Mouse (Mus musculus): Measurements from ENCODE around the gene Dpp6. TPM values are rescaled to one million over a fixed set of nuclear protein-coding genes. Genes with fewer than 3 reads are reported as not detected.

The Dpp6 gene
- total and polyA plus RNA-seq, 3 experiments = 0.16 TPM; not detected in 2

DNA sequence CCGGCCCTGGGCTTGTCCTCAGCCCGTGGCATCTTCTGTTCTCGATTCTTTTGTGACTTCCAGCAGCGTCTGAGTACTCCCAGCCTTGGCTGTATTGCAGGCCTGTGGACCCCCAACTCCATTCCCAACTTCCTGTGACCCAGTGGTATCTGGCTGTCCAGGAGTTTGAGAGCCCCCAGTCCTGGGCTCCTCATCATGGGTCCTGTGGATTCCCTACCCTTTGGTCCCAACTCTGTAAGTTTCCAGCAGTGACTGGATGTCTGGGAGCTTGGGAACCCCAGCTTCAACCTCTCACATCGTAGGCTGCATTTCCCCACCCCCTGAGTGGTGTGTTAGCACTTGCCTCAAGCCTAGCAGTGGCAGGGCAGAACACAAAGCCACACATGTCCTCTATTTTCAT, 220.8 kb downstream of the Dpp6 start:
- ATAC-seq (ENCODE audit: extremely low read depth, insufficient number of reproducible peaks, low FRiP score, poor library complexity, severe bottlenecking) (no peak), DNase-seq (ENCODE audit: low spot score) (no peak)
- H3K4me3 ChIP-seq (ENCODE audit: low read depth, low read length) = no peak overlapping the region
- TF ChIP-seq TAL1 (conservative IDR thresholded peaks at IDR 0.05; ENCODE audit: low read depth, low read length) (no peak), GATA2 (IDR thresholded peaks at IDR 0.05; ENCODE audit: borderline replicate concordance, low read depth, low read length) (no peak), POLR2AphosphoS5 (IDR thresholded peaks at IDR 0.05; ENCODE audit: insufficient replicate concordance, low read depth, low read length) (no peak), CTCF (IDR thresholded peaks at IDR 0.05; ENCODE audit: low read depth, low read length) (no peak), GATA1 (IDR thresholded peaks at IDR 0.05; ENCODE audit: borderline replicate concordance, low read length) (no peak)
- no peaks in the 10 kb centered on the region for H3K36me3 ChIP-seq (replicated peaks)
- no peaks in the 10 kb centered on the region for H3K27me3 ChIP-seq (ENCODE audit: insufficient read depth, low read length)
- H3K9me3 ChIP-seq (replicated peaks) = peaks cover 16% of the 10 kb centered on the region
- no peaks in the 10 kb centered on the region for H3K4me1 ChIP-seq (ENCODE audit: insufficient read depth, low read depth, low read length)

DNA sequence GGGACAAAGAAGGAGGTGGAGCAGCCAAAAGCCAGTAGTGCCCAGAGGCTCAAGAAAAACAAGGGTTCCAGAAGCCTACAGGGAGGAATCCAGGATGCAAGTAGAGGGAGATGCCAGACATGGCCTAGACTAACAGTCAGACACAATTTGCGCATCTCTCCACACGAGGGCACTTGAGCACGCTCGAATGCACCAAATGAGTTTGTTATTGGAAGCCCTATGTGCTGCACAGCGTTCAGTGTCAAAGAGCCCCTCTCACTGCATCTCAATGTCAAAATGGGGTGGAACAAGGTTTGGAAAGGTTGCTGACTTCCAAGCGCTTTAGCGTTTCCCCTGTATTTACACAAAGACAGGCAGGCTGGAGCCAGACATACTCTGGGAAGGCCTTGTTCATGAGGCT, 231.2 kb downstream of the Dpp6 start:
- ATAC-seq (ENCODE audit: extremely low read depth, insufficient number of reproducible peaks, low FRiP score, poor library complexity, severe bottlenecking) (no peak), DNase-seq (ENCODE audit: low spot score) (no peak)
- Histone ChIP-seq H3K27me3 (ENCODE audit: insufficient read depth, low read length) (no peaks in the 10 kb centered on the region), H3K4me1 (ENCODE audit: insufficient read depth, low read depth, low read length) (no peaks in the 10 kb centered on the region), H3K9me3 (replicated peaks) (peaks cover 31% of the 10 kb centered on the region), H3K36me3 (replicated peaks) (no peaks in the 10 kb centered on the region), H3K4me3 (ENCODE audit: low read depth, low read length) (no peak overlapping the region)
- TF ChIP-seq CTCF (IDR thresholded peaks at IDR 0.05; ENCODE audit: low read depth, low read length) = no peak
- no peak for TF ChIP-seq TAL1 (conservative IDR thresholded peaks at IDR 0.05; ENCODE audit: low read depth, low read length)
- no peak for TF ChIP-seq POLR2AphosphoS5 (IDR thresholded peaks at IDR 0.05; ENCODE audit: insufficient replicate concordance, low read depth, low read length)
- no peak for TF ChIP-seq GATA2 (IDR thresholded peaks at IDR 0.05; ENCODE audit: borderline replicate concordance, low read depth, low read length)
- no peak for TF ChIP-seq GATA1 (IDR thresholded peaks at IDR 0.05; ENCODE audit: borderline replicate concordance, low read length)

DNA sequence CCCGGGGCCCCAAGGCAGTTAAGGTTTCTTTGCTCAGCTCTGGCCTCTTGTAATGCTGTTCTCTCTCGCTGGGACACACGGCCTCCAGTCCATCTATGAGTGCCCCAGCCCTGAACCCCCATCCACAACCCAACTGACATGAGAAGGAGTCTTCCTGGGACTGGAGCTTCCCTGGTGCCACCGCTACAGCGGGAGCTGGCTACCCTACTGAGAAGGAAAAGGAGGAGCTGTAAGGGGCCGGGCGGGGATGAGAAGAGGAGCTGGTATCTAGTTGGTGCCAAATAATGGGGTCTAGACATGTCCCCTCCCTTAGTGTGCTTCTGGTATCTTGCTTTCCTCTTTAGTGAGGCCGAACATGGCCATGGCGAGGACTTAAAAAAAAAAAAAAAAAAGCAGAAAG, 231.9 kb downstream of the Dpp6 start:
- Histone ChIP-seq H3K4me1 (ENCODE audit: insufficient read depth, low read depth, low read length) (no peaks in the 10 kb centered on the region), H3K4me3 (ENCODE audit: low read depth, low read length) (no peak overlapping the region), H3K27me3 (ENCODE audit: insufficient read depth, low read length) (no peaks in the 10 kb centered on the region), H3K9me3 (replicated peaks) (peaks cover 31% of the 10 kb centered on the region), H3K36me3 (replicated peaks) (no peaks in the 10 kb centered on the region)
- TF ChIP-seq CTCF (IDR thresholded peaks at IDR 0.05; ENCODE audit: low read depth, low read length) (no peak), GATA1 (IDR thresholded peaks at IDR 0.05; ENCODE audit: borderline replicate concordance, low read length) (no peak), GATA2 (IDR thresholded peaks at IDR 0.05; ENCODE audit: borderline replicate concordance, low read depth, low read length) (no peak), TAL1 (conservative IDR thresholded peaks at IDR 0.05; ENCODE audit: low read depth, low read length) (no peak), POLR2AphosphoS5 (IDR thresholded peaks at IDR 0.05; ENCODE audit: insufficient replicate concordance, low read depth, low read length) (no peak)
- ATAC-seq (ENCODE audit: extremely low read depth, insufficient number of reproducible peaks, low FRiP score, poor library complexity, severe bottlenecking) (no peak), DNase-seq (ENCODE audit: low spot score) (no peak)

DNA sequence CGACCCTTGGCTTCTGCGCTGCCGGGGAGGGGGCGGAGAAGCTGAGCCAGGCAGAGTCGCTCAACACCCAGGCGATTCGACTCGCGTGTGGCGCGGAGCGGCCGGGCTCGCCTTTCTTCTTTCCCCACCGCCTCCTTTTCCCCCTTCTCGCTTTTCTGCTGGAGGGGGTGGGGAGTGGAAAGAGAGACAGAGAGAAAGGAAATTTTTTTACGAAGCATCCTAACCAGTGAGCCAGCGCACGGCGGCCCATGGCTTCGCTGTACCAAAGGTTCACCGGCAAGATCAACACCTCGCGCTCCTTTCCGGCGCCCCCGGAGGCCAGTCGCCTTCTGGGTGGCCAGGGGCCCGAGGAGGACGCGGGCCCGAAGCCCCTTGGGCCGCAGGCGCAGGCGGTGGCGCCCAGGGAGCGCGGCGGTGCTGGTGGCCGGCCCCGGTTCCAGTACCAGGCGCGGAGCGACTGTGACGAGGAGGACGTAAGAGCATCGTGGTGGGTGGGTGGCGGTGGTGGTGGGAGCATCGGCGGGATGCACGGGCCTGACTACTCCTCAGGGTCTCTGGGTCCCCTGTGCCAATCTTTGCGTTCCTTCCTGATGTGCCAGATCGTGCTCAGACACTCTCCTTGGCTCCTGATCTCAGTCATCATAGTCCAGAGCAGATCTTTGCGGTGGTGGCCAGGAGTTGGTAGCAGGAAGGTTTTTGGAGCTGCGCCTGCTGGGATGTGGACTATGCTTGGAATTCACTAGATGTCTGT, 232.5 kb downstream of the Dpp6 start:
- Histone ChIP-seq H3K4me3 (ENCODE audit: low read depth, low read length) (no peak overlapping the region; the same call in 1 of the 2 replicates), H3K4me1 (ENCODE audit: insufficient read depth, low read depth, low read length) (no peaks in the 10 kb centered on the region), H3K9me3 (replicated peaks) (peaks cover 30% of the 10 kb centered on the region), H3K27me3 (ENCODE audit: insufficient read depth, low read length) (no peaks in the 10 kb centered on the region), H3K36me3 (replicated peaks) (no peaks in the 10 kb centered on the region)
- no peak for ATAC-seq (ENCODE audit: extremely low read depth, insufficient number of reproducible peaks, low FRiP score, poor library complexity, severe bottlenecking)
- no peak for DNase-seq (ENCODE audit: low spot score)
- no peak for TF ChIP-seq POLR2AphosphoS5 (IDR thresholded peaks at IDR 0.05; ENCODE audit: insufficient replicate concordance, low read depth, low read length)

DNA sequence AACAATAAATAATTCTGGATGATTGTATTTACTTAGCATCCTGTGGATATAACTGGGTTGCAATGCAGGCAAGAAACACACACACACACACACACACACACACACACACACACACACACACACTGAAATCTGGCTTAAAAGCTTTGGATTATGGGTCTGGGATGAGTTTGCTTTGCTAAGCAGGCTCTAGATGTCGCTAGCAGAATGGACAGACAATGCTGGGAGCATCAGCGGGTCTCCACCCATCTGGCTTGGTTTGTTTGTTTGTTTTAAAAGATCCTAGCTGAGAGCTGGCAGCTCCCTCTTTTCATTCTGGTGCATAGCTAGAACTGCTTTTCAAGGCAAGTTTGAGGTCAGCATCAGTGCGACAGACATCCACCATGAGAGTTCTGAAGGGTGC, 234.2 kb downstream of the Dpp6 start:
- H3K36me3 ChIP-seq (replicated peaks) = no peaks in the 10 kb centered on the region
- TF ChIP-seq CTCF (IDR thresholded peaks at IDR 0.05; ENCODE audit: low read depth, low read length) (no peak), GATA1 (IDR thresholded peaks at IDR 0.05; ENCODE audit: borderline replicate concordance, low read length) (no peak), TAL1 (conservative IDR thresholded peaks at IDR 0.05; ENCODE audit: low read depth, low read length) (no peak), GATA2 (IDR thresholded peaks at IDR 0.05; ENCODE audit: borderline replicate concordance, low read depth, low read length) (no peak), POLR2AphosphoS5 (IDR thresholded peaks at IDR 0.05; ENCODE audit: insufficient replicate concordance, low read depth, low read length) (no peak)
- no peaks in the 10 kb centered on the region for H3K4me1 ChIP-seq (ENCODE audit: insufficient read depth, low read depth, low read length)
- no peak for DNase-seq (ENCODE audit: low spot score)
- H3K27me3 ChIP-seq (ENCODE audit: insufficient read depth, low read length) = no peaks in the 10 kb centered on the region
- peaks cover 30% of the 10 kb centered on the region for H3K9me3 ChIP-seq (replicated peaks)
- H3K4me3 ChIP-seq (ENCODE audit: low read depth, low read length) = no peak overlapping the region
- no peak for ATAC-seq (ENCODE audit: extremely low read depth, insufficient number of reproducible peaks, low FRiP score, poor library complexity, severe bottlenecking)

DNA sequence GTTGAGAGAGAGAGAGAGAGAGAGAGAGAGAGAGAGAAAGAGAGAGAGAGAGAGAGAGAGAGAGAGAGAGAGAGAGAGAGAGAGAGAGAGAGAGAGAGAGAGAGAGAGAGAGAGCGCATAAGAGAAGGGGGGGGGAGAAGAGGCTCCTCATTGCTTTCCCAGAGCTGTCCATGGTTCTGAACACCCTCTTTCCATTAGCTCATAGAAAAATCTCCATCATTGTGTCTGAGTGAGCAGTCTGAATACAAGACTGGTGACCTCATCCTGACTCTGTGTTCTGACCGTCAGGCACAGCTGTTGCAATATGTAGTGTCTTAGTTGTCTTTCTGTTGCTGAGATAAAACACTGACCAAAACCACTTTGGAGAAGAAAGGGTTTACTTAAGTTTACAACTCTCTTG, 235.4 kb downstream of the Dpp6 start:
- Histone ChIP-seq H3K27me3 (ENCODE audit: insufficient read depth, low read length) (no peaks in the 10 kb centered on the region), H3K36me3 (replicated peaks) (no peaks in the 10 kb centered on the region), H3K9me3 (replicated peaks) (peaks cover 30% of the 10 kb centered on the region), H3K4me3 (ENCODE audit: low read depth, low read length) (no peak overlapping the region), H3K4me1 (ENCODE audit: insufficient read depth, low read depth, low read length) (no peaks in the 10 kb centered on the region)
- DNase-seq (ENCODE audit: low spot score) (no peak), ATAC-seq (ENCODE audit: extremely low read depth, insufficient number of reproducible peaks, low FRiP score, poor library complexity, severe bottlenecking) (no peak)
- no peak for TF ChIP-seq POLR2AphosphoS5 (IDR thresholded peaks at IDR 0.05; ENCODE audit: insufficient replicate concordance, low read depth, low read length)

DNA sequence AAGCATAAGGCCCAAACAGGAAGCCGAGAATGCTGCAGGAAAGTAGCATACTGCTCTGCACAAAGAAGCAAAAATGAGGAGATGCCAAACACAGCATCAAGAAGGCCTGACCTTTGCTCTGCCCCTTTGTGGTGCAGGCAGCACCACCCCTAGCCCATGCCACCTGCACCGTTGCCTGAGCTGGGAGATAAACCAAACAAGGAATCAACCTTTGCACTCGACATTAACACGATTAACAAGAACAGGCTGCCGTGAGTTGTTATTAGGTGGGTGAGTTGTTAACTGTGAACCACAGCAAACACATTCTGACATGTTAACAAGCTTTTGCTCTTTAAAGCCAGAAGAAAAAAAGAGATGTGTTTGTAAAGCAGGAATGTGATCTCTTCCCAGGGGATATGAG, 239.4 kb downstream of the Dpp6 start:
- TF ChIP-seq POLR2AphosphoS5 (IDR thresholded peaks at IDR 0.05; ENCODE audit: insufficient replicate concordance, low read depth, low read length) (no peak), TAL1 (conservative IDR thresholded peaks at IDR 0.05; ENCODE audit: low read depth, low read length) (no peak), GATA2 (IDR thresholded peaks at IDR 0.05; ENCODE audit: borderline replicate concordance, low read depth, low read length) (no peak), CTCF (IDR thresholded peaks at IDR 0.05; ENCODE audit: low read depth, low read length) (no peak), GATA1 (IDR thresholded peaks at IDR 0.05; ENCODE audit: borderline replicate concordance, low read length) (no peak)

More for the DNA sequence above, 239.4 kb downstream of the Dpp6 start:
- H3K27me3 ChIP-seq (ENCODE audit: insufficient read depth, low read length) = no peaks in the 10 kb centered on the region
- no peaks in the 10 kb centered on the region for H3K4me1 ChIP-seq (ENCODE audit: insufficient read depth, low read depth, low read length)
- H3K36me3 ChIP-seq (replicated peaks) = no peaks in the 10 kb centered on the region
- H3K9me3 ChIP-seq (replicated peaks) = peaks cover 15% of the 10 kb centered on the region; the same call in 1 of the 2 replicates
- no peak overlapping the region for H3K4me3 ChIP-seq (ENCODE audit: low read depth, low read length)
- no peak for DNase-seq (ENCODE audit: low spot score)
- no peak for ATAC-seq (ENCODE audit: extremely low read depth, insufficient number of reproducible peaks, low FRiP score, poor library complexity, severe bottlenecking)

Data from G1E (cell line).